Mouse (Mus musculus) ovary, postnatal 10 days (tissue): ENCODE measurements around the gene Gm6899.

Experiments used
- DNase-seq: peaks from one replicate; pipeline ENCODE4 v3.0.0; 2022; ENCODE audit warnings: low spot score

Gene Gm6899

DNA sequence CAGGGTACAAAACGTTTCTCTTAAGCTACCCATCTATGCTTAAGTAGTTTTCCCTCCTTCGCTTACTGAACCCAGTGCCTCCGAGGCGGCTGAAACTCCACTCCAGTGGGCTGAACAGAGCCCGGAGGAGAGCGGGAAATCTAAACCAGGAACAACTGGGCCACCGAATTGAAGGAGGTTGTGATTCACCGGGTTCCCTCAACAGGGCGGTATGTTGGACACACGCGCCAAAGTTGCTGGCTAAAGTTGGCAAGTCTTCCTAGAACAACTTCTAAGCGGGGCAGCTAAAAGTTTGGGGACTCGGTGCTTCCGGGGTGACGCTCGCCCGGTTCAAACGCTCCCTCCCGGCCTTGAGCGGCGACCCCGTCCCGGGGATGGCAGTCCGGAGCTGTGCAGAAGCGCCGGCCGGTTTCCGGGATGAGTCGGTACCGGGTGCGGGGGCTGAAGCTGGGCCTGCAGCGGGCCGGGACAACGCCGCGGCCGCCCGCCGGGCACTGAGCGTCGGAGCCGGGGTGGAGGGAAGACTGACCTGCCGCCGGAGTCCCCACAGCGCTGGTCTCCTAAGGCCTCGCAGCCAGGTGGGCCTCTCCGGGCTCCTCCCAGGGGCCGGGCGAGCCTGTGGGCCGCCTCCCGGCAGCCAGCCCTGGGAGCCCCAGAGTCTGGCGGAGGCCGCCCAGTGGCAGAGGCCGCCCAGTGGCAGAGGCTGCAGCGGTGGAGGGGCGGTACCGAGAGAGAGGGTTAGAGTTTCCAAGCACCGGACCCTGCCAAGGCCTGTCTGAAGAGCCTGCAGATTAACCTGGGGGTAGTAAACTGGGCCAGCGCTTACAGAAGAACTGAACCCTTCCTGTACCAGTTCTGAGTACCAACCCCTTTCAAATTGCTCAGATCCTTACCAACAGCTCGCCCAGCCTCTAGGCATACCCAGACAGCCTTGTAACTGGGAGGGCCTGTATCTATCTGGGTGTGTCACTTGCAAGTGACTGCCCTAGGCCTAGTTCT lies at the start of gene Gm6899, which contains the start of gene Vrk2:
Gm6899 (plus strand) TSS at position 181 of the 999 bp plus-strand sequence.
Vrk2 (minus strand) TSS at position 939 of the 999 bp plus-strand sequence.
- DNase-seq, result peak; percentile 58

DNA sequence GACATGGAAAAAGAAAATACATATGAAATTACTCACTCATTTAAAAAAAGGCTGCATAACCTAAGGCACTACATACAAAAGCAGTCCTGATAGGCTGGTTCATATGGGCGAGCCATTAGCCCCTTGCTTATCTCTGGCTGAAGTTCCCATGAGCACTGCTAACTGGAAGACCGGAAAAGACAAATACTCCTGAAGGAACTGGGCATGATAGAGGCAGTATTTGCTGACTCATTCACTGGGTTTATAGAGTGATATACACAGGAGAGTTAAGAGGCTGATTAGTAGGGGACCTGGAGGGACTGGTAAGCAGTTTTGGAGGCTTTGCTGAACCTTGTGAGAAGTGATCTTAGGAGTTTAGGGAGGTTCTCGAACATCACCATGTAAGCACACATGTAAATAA lies 41.5 kb upstream of the Gm6899 start:
- no peak for DNase-seq

DNA sequence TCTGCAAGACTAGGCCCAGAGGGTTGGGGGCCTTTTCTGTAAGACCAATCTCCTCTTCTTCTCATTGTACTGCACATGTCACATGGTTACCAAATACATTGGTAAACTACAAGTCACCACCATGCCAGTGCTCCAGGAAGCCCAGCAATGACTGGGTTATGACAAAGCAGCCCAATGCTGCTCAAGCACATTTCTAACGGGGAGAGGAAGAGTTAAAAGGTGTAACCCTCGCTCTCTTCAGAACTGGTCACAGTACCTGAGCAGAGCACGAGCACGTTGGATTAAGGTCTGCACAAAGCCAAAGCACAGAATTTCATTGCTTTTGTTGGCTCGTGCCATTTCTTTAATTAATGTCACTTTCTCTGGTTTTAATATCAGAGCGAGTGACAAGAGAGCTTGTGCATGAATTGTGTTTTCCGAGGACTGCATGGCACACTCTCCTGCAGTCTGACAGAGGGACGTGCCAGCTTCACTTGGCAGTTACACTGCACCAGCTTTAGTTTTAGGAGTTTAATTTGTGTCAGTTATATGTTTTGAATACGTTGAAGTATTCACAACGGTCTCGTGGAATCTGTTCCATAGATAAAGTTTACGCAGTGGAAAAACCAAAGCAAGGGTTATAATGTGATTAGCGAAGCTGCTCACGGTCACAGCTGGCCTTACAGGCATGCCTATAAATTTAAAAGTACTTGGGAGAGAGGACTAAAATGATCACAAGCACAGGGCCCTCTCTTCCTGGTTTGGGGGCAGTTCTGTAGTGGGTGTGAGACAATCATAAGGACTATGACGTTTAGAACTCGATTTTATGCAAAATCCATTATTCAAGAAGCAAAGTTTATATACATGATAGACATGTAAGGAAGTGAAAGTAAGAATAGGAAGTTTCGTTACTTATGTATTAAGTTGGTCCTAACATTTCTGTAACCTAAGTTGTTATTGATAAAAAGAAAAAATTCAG lies 7.4 kb upstream of the Gm6899 start:
- no peak for DNase-seq

DNA sequence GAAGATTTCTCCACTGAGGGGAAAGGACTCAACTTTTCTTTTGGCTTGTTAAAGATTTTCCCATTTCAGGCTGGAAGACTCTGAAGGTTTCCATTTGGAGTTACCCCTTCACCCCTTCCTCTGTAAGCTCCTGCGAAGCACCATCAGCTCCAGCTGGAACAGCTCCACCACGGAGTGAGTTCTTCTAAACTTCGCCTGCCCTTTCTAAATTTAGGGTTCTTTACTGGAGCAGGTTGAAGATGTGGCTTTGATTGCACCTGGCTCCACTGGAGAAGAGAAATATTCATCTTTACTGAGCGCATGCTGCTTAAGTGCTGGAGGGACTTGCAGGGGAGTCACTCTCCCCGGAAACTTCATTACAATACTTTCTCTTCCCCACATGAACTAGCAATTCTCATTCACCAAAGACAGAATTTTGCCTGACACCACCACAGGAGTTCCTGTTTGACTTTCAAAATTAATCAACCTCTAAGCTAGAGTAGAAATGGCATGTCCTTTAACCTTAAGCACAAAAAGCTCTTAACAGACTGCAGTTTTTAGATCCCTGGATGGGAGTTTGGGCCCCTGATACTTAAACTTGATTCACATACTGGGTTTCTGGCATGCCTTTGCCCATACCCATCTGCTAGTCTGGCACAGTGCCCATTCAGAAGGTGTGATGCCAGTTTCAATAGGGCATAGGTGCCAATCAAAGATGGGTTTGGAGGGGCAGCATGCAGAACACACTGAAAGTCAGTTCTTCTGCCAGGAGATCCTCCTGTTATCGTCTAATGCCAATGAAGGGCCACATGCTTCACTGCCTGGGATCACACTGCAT lies 6.5 kb upstream of the Gm6899 start:
- no peak for DNase-seq

DNA sequence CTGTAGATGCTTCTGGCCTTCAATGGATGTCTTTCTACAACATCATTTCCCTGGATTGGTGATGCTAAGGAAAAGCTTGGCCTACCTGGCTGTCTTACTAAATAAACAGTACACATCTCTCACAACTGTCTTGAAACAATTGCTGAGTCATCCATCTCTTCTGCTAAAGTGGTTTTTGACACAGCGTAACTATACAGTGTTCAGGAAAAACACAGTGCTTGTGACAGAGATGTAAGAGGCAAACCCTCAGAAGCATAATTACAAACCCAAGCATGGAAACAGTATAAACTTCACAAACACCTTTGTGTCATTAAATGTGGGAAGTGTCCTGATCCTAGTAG lies 5.9 kb upstream of the Gm6899 start:
- no peak for DNase-seq

DNA sequence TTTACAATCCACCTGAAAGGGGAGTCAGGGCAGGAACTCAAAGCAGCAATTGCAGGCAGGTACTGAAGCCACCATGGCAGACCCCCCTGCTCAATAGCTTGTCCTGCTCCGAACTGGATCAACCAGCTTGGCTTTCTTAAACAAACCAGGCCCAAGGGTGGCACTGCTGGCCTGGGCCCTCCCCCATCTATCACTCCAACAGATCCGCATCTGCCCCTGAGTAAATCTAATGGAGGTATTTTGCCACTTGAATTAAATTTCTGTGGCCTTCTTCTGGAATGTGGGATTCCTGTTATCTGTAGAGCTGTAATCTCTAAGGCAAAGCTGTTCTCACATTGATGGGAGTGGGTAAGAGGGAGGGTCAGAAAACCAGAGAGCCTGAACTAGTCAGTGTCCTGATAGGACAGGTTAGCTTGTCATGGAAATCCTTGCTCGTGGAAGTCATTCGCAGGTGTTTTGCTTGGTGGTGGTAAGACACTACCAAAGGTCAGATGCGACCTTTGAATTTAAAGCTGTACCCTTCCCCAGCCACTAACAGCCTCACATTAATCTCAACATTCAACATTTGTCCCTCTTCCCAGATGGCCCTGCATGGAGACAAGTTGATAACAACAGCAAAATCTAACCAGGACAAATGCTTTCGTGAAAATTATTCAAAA lies 517 bp upstream of the Gm6899 start:
- no peak for DNase-seq

DNA sequence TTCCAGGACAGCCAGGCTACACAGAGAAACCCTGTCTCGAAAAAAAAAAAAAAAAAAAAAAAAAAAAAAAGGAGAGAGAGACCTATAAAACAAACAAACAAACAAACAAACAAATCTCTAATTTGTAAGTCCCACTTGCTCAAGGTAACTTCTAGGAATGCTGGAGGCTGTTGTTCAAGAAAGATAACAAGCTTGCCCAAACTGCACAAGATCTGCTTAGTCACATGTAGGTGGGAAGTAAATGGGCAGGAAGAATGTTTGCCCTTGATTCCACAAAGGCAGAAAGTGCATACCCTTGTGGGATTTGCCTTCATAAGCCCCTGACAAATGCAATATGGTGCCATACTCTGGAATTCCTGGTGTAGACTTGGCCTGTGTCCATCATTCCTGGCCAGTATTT lies 1.4 kb downstream of the Gm6899 start:
- no peak for DNase-seq

DNA sequence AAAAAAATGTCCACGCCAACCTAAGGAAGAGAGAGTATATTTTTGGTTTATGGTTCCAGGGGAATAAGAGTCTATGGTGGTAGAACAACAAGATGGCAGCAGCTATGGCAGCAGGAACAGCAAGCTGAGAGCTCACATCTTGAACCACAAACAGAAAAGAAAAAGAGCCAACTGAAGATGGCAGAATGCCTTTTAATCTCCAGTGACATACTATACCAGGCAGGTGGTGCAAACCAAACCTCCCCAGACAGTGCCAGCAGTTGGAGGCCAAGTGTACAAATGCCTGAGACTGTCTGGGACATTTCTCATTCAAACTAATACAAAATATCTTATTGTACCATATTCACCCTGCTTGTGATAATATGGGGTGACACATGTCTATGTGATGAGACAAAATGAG lies 3.1 kb downstream of the Gm6899 start:
- no peak for DNase-seq

DNA sequence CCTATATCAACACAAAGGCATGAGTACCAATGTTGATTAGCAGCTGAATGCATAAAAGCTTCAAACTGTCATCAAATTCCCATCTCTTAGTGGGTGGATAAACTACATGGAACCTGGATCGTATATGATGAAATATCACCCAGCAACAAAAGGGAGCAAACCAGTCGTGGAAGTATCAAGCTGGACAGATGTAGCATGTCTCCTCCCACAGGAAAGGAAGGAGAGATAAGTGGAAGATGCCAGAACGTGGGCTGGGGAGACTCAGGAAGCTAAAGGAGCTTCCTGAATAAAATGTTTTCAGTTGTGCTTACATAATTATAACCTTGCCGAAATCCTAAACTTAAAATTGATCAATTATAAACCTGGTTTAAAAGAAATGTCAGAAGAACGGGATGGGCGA lies 4.1 kb downstream of the Gm6899 start:
- no peak for DNase-seq

DNA sequence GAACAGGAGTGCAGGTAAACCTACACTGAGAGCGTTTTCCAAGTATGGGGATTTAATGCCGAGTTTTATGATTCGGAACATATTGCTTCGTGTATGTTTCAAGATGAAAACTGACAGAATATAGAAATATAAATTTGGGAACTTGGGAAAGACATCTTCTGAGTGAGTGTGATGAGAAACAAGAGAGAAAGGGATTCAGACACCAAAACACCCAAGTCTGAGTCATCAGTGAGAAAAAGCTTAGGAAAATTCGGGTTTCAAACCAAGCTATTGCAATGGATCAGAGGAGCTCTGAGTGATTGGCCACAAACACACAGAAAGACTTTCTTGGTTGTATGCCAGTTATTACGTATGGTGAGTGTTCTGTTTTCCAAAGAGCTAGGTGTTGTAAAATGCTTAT lies 4.7 kb downstream of the Gm6899 start:
- DNase-seq, result no peak

DNA sequence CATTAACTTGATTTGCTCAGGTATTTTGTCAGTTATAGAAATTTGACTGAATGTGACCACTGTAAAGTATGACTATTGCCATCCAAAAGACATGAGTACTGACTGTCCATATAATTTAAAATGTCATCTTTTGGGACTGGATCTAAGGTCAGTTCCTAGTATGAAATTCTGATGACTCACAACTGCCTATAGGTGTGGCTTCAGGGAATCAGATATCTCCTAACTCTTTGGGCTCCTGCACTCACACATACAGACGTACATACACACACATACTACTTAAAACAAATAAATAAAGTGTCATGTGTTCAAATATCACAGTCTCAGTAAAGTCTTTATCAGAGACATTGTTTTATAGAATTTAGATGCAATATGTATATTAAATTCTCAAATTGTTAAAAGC lies 5.8 kb downstream of the Gm6899 start:
- no peak for DNase-seq

DNA sequence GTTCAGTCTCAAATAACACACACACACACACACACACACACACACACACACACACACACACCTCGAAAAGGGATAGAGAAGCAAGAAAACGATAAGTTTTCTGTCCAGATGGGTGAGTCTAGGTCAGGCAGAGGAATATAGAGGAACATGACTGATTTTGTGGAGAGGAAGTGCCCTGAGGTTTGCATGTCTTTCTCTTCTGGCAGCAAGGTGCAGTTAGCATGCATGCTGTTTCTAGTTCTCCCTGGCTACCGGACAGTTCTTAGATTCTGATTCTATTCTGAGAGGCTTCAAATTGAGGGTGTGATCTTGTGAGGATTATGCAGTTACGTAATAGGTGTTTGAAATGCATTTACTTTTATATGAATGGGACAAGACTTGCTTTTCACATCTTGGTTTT lies 7.7 kb downstream of the Gm6899 start:
- no peak for DNase-seq

DNA sequence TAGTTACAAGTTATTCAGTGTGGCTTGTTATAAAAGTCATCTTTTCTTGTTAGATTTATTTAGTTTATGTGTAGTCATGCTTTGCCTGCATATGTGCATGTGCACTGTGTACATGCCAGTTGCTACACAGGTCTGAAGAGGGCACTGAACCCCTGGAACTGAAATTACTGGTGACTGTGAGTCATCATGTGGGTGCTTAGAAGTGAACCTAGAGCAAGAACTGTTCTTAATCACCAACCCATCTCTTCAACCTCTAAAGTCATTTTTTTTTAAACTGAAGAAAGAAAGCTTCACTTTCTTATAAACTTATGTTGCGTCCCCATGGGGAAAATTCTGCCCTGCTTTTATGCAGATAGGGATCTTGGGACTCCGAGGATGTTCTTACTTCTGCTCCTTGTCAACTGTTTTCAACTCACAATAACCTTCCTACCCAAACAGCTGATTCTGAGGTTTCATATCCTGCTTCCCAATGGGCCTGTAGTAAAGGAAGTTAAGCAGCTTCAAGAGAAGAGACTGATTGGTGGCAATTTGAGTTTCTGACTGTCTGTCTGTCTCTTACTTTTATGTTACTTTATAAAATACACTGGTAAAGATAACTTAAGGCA lies 8.6 kb downstream of the Gm6899 start:
- DNase-seq, result no peak

DNA sequence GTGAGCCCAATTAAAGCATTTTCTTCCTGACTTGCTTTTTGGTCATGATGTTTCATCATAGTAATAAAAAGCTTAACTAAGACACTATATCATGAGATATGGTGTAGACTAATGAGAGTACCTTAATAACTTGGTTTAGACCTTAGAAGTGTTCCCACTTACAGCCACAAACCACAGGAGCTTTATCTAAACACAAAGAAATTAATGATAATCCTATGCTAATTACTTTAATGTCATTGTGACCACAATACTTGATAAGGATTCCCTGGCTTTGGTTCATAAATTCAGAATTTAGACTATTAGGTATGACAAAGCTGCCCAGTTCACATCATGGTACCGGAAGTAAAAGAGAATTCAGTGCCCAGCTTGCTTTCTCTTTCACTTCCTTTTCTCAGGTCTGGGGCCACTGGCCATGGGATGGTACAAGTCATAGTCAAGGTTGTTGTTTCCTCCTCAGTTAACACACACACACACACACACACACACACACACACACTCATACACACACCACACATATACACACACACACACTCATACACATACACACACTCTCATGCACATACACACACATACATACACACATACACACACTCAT lies 11.1 kb downstream of the Gm6899 start:
- DNase-seq, result no peak

DNA sequence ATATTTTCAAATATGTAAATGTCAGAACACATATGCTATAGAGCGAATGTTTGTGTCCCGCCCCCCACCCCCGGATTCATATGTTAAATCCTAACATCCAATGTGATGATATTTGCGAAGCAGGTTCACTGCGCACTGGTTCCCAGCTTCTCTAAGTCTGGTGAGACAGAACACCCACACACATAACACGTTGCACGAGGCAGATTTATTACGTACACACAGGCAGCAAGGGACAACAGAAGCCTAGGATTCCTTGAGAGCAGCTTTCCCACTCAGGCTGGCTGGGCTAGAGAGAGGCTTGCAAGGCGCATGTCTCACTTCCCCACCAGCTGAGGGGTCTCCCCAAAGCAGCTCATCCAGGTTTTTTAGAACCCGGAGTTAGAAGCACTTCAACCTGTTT lies 15.8 kb downstream of the Gm6899 start:
- DNase-seq, result no peak

DNA sequence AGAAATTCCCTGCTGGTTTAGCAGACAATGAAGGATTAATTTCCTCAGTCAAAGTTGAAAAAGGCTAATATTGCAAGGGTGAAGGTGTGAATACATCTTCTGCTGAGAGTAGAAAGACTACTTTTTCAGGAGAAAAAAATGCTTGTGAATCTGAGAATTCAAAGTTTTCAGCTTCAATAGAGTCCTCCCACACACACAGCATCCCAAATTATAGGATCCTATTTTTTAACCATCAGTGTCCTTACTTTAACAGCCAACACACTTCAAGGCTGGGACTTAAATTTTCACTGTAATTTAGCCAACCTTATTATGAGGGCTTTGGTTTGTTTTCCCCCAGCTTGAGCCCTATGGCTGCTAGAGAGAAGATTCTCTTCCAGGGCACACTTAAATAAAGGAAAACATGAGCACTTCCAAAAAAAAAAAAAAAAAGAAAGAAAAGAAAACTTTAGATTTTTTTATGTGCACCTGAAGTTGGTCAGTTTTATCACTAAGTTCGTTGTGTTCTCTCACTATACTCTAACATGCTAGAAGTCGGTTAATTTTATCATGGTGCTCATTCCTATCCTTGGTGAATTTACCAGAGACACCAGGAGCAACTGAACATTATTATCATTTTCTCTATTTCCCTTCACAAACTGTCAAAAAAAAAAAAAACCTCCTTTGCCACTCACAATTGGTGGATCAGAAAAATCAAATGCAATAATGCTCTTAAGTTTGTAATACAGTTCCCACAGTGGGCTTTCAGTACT lies 25.6 kb downstream of the Gm6899 start:
- no peak for DNase-seq

DNA sequence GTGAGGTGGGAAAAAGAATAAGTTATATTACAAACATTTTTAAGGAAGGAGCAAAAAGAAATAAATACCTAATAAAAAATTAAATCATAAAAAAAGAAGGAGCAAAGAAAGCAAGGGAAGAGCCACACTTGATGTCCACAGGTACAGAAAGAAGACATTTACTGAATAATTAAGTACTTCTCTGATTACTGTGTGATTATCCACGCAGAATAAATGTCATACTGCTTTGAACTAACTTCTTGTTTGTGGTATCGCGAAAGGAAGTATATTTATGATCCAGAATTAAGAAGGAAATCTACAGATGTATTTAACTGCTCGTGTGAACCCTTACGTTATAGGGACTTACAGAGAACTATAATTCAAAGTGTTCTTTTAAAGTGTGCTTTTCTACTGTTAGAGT lies 29.7 kb downstream of the Gm6899 start:
- no peak for DNase-seq

DNA sequence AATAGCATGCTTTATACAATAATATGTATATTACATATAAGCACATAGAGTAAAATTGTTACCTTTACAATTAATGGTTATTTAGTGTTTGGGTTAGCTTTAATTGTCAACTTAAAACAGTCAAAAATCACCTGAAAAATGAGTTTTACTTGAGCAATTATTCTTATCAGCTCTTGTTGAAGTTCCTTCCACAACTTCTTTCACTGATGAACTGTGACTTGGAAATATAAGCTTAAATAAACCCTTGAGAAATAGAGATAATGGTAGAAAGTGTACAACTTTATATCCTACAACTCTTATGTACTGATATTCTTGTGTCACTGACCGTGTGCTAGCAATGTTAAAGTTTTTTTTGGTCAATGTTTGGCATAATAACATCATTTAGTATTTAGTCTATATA lies 43.2 kb downstream of the Gm6899 start:
- DNase-seq, result no peak

DNA sequence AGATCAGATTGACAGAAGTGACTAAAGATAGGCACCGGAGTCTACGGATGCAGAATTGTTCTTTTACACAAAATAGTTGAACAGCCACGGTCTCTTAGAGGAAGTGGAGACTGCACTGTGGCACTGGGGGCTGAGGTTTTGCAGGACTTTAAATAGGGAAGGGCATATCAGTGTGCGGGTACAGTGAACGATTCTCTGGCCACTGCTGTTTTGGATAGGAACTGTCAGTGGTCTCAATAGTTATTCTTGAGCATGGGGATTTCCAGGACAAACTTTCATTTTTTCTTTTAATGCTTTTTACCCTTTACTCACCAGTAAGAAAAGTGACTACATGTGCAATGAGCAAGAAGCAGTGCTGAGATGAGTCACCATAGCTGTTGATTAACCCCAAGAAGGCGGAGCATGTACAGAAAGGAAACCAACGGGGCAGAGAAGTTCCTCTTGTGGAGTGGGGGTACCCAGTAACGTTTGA lies 47.3 kb downstream of the Gm6899 start:
- no peak for DNase-seq

DNA sequence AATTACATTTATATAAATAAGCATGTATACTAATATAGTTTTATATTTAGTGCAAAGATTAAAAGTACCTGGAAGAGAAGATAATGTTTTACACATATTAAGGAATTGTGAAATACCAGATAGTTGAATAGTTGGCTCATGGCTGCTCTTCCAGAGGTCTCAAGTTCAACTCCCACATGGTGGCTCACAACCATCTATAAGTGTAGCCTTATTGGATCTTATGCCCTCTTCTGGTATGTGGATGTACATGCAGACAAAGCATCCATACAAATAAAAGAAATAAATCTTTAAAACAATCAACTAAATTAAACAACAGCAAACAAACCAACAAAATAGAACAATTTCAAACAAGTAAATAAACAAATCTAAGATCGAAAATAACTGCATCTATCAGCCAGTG lies 49.1 kb downstream of the Gm6899 start:
- no peak for DNase-seq
